Mouse (Mus musculus) ES-E14 (cell line): ENCODE data around the gene Jph4. TPM values are rescaled to one million over a fixed set of nuclear protein-coding genes. Genes with fewer than 3 reads are reported as not detected.
A peak's percentile ranks its signal among the peaks of the same experiment; 100 is the strongest.

Experiments
- DNase-seq: peaks from one replicate; pipeline ENCODE4 v3.0.0-alpha.2; 2013; ENCODE audit warnings: low read depth, low spot score
- H3K27ac ChIP-seq: 2 replicates; pipeline ENCODE4 v1.5.1; 2012; ENCODE audit warnings: low read depth, mild to moderate bottlenecking, low read length, moderate library complexity, mixed read lengths; ENCODE audit not compliant: poor library complexity, insufficient read depth, severe bottlenecking
- H3K36me3 ChIP-seq: 2 replicates; pipeline ENCODE4 v1.6.1; 2012; ENCODE audit warnings: mild to moderate bottlenecking, low read length, moderate library complexity, mixed read lengths; ENCODE audit not compliant: control insufficient read depth, poor library complexity, insufficient read depth, severe bottlenecking
- H3K4me1 ChIP-seq, 2 experiments: fragments of 150-350 bp in 1 of 2; sonication (generic) in 1 of 2; 2 replicates each; pipeline ENCODE4 v1.6.1; 2012; ENCODE audit warnings: low read length in 2 of 2, mild to moderate bottlenecking in 1 of 2, mixed read lengths in 1 of 2; ENCODE audit not compliant: control insufficient read depth in 2 of 2, insufficient read depth in 2 of 2, poor library complexity in 1 of 2
- H3K4me3 ChIP-seq, 2 experiments: fragments of 150-350 bp in 1 of 2; sonication (generic) in 1 of 2; 2 replicates each; pipeline ENCODE4 v1.5.1; 2012; ENCODE audit warnings: low read length in 2 of 2, low read depth in 1 of 2, mild to moderate bottlenecking in 1 of 2, mixed read lengths in 1 of 2; ENCODE audit not compliant: insufficient read depth in 1 of 2, poor library complexity in 1 of 2, severe bottlenecking in 1 of 2
- H3K9ac ChIP-seq: 2 replicates; pipeline ENCODE4 v1.6.1; 2012; ENCODE audit warnings: low read depth, mild to moderate bottlenecking, low read length, mixed read lengths; ENCODE audit not compliant: poor library complexity, insufficient read depth, severe bottlenecking
- H3K9me3 ChIP-seq: fragments of 150-350 bp; sonication (generic); 2 replicates; pipeline ENCODE4 v1.6.1; 2012; ENCODE audit warnings: low read depth, mild to moderate bottlenecking, low read length; ENCODE audit not compliant: control insufficient read depth, insufficient read depth
- CHD2 ChIP-seq: IDR thresholded peaks from 2 replicates; pipeline ENCODE4 v1.6.1; 2014; ENCODE audit warnings: mild to moderate bottlenecking, low read depth, low read length, inconsistent platforms
- HCFC1 ChIP-seq: IDR thresholded peaks from 2 replicates; pipeline ENCODE4 v1.6.1; 2012; ENCODE audit warnings: low read length, inconsistent platforms, borderline replicate concordance; ENCODE audit not compliant: insufficient read depth
- MAFK ChIP-seq: IDR thresholded peaks from 2 replicates; pipeline ENCODE4 v1.6.1; 2014; ENCODE audit warnings: mild to moderate bottlenecking, low read depth, low read length, inconsistent platforms; ENCODE audit not compliant: insufficient read depth
- ZC3H11A ChIP-seq: IDR thresholded peaks from 2 replicates; pipeline ENCODE4 v1.6.1; 2012; ENCODE audit warnings: low read depth, mild to moderate bottlenecking, inconsistent platforms, low read length, borderline replicate concordance
- ZNF384 ChIP-seq: IDR thresholded peaks from 2 replicates; pipeline ENCODE4 v1.6.1; 2012; ENCODE audit warnings: low read depth, low read length, inconsistent platforms
- in situ Hi-C, 2 experiments: fragments of 600-800 bp; cut with MboI; formaldehyde crosslinking; loops; one replicate each; pipeline ENCODE4 v1.15.1; 2025; ENCODE audit warnings: low sequenced_read_pairs in 2 of 2, inconsistent platforms in 1 of 2; ENCODE audit not compliant: unreplicated experiment in 2 of 2
- total RNA-seq: library from RNA; depleted of rRNA; stranded (reverse); fragments of 300-350 nt; gene quantifications from 2 replicates; pipeline ENCODE4 v1.2.3, GENCODE M21; 2012

Jph4 gene
- total RNA-seq, 1 experiment = 1.7 TPM

GRCm38 (mm10) chr14:55101592-55101991 lies 15.1 kb downstream of the Jph4 start:
- peaks cover 2 to 30% of the 10 kb centered on the region in 2 experiments; a peak in 1 of 4 replicates for H3K4me1 ChIP-seq
- in situ Hi-C loops = loop anchor here in 1 of 2 experiments (5.0 kb wide), 1 partner anchor 74 kb away; no protein-coding TSS in a partner anchor
- no peak overlapping the region for H3K27ac ChIP-seq
- no peak for DNase-seq
- peak overlapping the region; percentile 41; the same call in 1 of the 2 replicates for H3K9ac ChIP-seq
- TF ChIP-seq ZC3H11A (no peak; the same call in 1 of the 2 replicates), HCFC1 (no peak), CHD2 (no peak), MAFK (no peak), ZNF384 (no peak)
- peak overlapping the region in 1 of 2 experiments; percentile 16; a peak in 2 of 4 replicates for H3K4me3 ChIP-seq
- H3K9me3 ChIP-seq = no peaks in the 10 kb centered on the region
- H3K36me3 ChIP-seq = peaks cover 11% of the 10 kb centered on the region; the same call in 1 of the 2 replicates

GRCm38 (mm10) chr14:55098067-55098466 lies 18.7 kb downstream of the Jph4 start:
- Histone ChIP-seq H3K4me1 (peaks cover 4 to 21% of the 10 kb centered on the region in 2 experiments; a peak in 2 of 4 replicates), H3K9me3 (no peaks in the 10 kb centered on the region), H3K9ac (no peak overlapping the region; the same call in 1 of the 2 replicates), H3K4me3 (0 out of 4 replicates have a peak overlapping the region, but pooled peaks of 1 of the 2 experiments have one; percentile 34), H3K27ac (peak overlapping the region; percentile 24; the same call in 1 of the 2 replicates), H3K36me3 (peaks cover 5% of the 10 kb centered on the region; the same call in 1 of the 2 replicates)
- TF ChIP-seq ZC3H11A = peak; percentile 77
- no peak for TF ChIP-seq CHD2
- 0 out of 2 replicates have a peak, but pooled peaks have one; percentile 23 for TF ChIP-seq HCFC1
- TF ChIP-seq MAFK = peak; percentile 11; the same call in 1 of the 2 replicates
- in situ Hi-C loops = loop anchor here in 1 of 2 experiments (5.0 kb wide), 1 partner anchor 71 kb away; no protein-coding TSS in a partner anchor
- no peak for DNase-seq

GRCm38 (mm10) chr14:55097646-55098045 lies 19.1 kb downstream of the Jph4 start:
- H3K9me3 ChIP-seq = no peaks in the 10 kb centered on the region
- in situ Hi-C loops = loop anchor here in 1 of 2 experiments (5.0 kb wide), 1 partner anchor 70 kb away; no protein-coding TSS in a partner anchor
- peaks cover 4 to 21% of the 10 kb centered on the region in 2 experiments; a peak in 2 of 4 replicates for H3K4me1 ChIP-seq
- H3K27ac ChIP-seq = peak overlapping the region; percentile 24; the same call in 1 of the 2 replicates
- no peak for DNase-seq
- peak overlapping the region; percentile 63; the same call in 1 of the 2 replicates for H3K9ac ChIP-seq
- TF ChIP-seq MAFK (no peak), ZNF384 (no peak), ZC3H11A (no peak), CHD2 (no peak), HCFC1 (no peak)
- H3K4me3 ChIP-seq = peak overlapping the region; percentile 32 to 34; a peak in 2 of 4 replicates
- H3K36me3 ChIP-seq = peaks cover 5% of the 10 kb centered on the region; the same call in 1 of the 2 replicates

GRCm38 (mm10) chr14:55096573-55097087 lies 20.1 kb downstream of the Jph4 start:
- peaks cover 4 to 21% of the 10 kb centered on the region in 2 experiments; a peak in 2 of 4 replicates for H3K4me1 ChIP-seq
- in situ Hi-C loops = loop anchor here in 1 of 2 experiments (5.0 kb wide), 1 partner anchor 69 kb away; no protein-coding TSS in a partner anchor
- no peaks in the 10 kb centered on the region for H3K9me3 ChIP-seq
- no peak overlapping the region for H3K27ac ChIP-seq
- no peak for DNase-seq
- H3K4me3 ChIP-seq = peak overlapping the region in 1 of 2 experiments; percentile 3; a peak in 1 of 4 replicates
- TF ChIP-seq HCFC1 = no peak
- TF ChIP-seq MAFK = no peak
- no peak for TF ChIP-seq CHD2
- TF ChIP-seq ZC3H11A = no peak
- TF ChIP-seq ZNF384 = no peak
- peaks cover 5% of the 10 kb centered on the region; the same call in 1 of the 2 replicates for H3K36me3 ChIP-seq
- H3K9ac ChIP-seq = peak overlapping the region; percentile 63; the same call in 1 of the 2 replicates
